Comparison of ENCODE assay signal across 11 mouse cellular contexts in the genomic region with DNA sequence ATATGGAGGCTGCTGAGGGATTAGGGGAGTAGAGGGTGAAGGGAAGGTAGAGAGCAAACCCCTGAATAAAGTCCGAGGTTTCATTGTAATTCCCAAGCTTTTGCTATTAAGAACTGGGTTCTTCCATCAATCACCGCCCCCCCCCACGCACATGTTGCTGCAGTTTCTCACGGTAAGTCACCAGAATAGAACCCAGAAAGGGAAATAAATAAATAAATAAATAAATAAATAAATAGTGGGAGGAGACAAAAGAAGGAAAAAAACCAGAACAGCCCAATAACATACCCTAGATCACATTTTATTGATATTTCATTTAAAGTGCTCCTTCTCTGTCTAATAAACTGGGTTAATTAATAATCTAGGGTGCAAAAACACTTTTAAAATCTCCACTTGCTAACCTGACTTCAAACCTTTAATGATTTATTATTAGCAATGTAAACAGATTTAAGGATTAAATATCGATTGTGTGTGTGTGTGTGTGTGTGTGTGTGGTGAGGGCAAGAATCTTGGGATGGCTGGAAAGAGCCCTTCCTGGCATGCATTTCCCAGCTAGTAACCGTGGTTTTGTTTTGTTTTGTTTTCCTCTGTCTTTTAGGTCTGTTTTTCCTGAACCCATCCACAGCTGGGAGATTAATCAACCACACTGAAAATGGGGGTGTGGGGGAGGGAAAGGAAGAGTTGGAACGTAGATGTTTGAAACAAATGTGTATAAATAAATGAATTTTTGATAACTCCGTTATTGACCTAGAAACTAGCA. TPM values are rescaled to one million over a fixed set of nuclear protein-coding genes. Genes with fewer than 3 reads are reported as not detected.
A peak's percentile ranks its signal among the peaks of the same experiment; 100 is the strongest.
DNase-seq lines count a peak whose midpoint lies in the region; ATAC-seq and TF ChIP-seq lines count a peak whose summit lies in the region.
"Had no signal": no experiment of that assay in that cellular context is flagged by ENCODE, and none has a peak within 500 bp of the region (broad histone marks: within the 10 kb centered on the region; RNA-seq: fewer than 3 reads in every experiment).

No protein-coding gene starts in this region.

- ATAC-seq in hindbrain, embryonic 15.5 days (ENCODE audit: low FRiP score, low read depth): no peak
- ATAC-seq in neural tube, embryonic 12.5 days (ENCODE audit: low FRiP score, low read depth): no peak
- ATAC-seq: forebrain, postnatal 0 days; inflammation-experienced regulatory T-cells, adult 6 months had no signal

- no peak overlapping the region for H3K9ac ChIP-seq in liver, adult 2 months (ENCODE audit: low read depth, low read length)
- peak overlapping the region; percentile 68 for H3K9ac ChIP-seq in hindbrain, embryonic 15.5 days
- H3K9ac ChIP-seq in neural tube, embryonic 12.5 days: peak overlapping the region; percentile 99
- H3K9ac ChIP-seq: forebrain, postnatal 0 days had no signal

- H3K4me1 ChIP-seq in liver, adult 2 months (ENCODE audit: control insufficient read depth, insufficient read depth, low read length): no peaks in the 10 kb centered on the region
- peaks cover 31% of the 10 kb centered on the region for H3K4me1 ChIP-seq in hindbrain, embryonic 15.5 days (replicated peaks)
- H3K4me1 ChIP-seq in neural tube, embryonic 12.5 days: peaks cover 57% of the 10 kb centered on the region

- no peaks in the 10 kb centered on the region for H3K79me2 ChIP-seq in liver, adult 2 months (ENCODE audit: control insufficient read depth, insufficient read depth, low read length)

- no peak for TF ChIP-seq POLR2A in liver, adult 2 months (IDR thresholded peaks at IDR 0.05; ENCODE audit: extremely low read depth, insufficient read depth, low read length)

- peak overlapping the region; percentile 57 for H3K27ac ChIP-seq in liver, adult 2 months (replicated peaks; ENCODE audit: insufficient read depth, low read depth, low read length)
- H3K27ac ChIP-seq in hindbrain, embryonic 15.5 days (replicated peaks): peak overlapping the region; percentile 95
- peak overlapping the region; percentile 98 for H3K27ac ChIP-seq in neural tube, embryonic 12.5 days

- TF ChIP-seq CTCF in liver, adult 2 months (IDR thresholded peaks at IDR 0.05; ENCODE audit: low read depth, low read length): no peak

- 11% methylated on average over 8 of the region's 8 CpGs for WGBS in liver, adult 2 months
- 4% methylated on average over 8 of the region's 8 CpGs for WGBS in hindbrain, embryonic 15.5 days
- WGBS in neural tube, embryonic 12.5 days: 2% methylated on average over 8 of the region's 8 CpGs

- H3K4me3 ChIP-seq in liver, adult 2 months (ENCODE audit: insufficient read depth, low read depth, low read length): 0 out of 2 replicates have a peak overlapping the region, but pooled peaks have one; percentile 18
- H3K4me3 ChIP-seq in hindbrain, embryonic 15.5 days: peak overlapping the region; percentile 87
- H3K4me3 ChIP-seq in neural tube, embryonic 12.5 days: peak overlapping the region; percentile 75

- no peaks in the 10 kb centered on the region for H3K36me3 ChIP-seq in liver, adult 2 months (ENCODE audit: control insufficient read depth, insufficient read depth, low read length)
- no peaks in the 10 kb centered on the region for H3K36me3 ChIP-seq in hindbrain, embryonic 15.5 days
- H3K36me3 ChIP-seq in neural tube, embryonic 12.5 days: peaks cover 3% of the 10 kb centered on the region; the same call in 1 of the 2 replicates

- no peaks in the 10 kb centered on the region for H3K9me3 ChIP-seq in hindbrain, embryonic 15.5 days
- no peaks in the 10 kb centered on the region for H3K9me3 ChIP-seq in neural tube, embryonic 12.5 days

- peaks cover 29% of the 10 kb centered on the region; the same call in 1 of the 2 replicates for H3K27me3 ChIP-seq in liver, adult 2 months (ENCODE audit: control insufficient read depth, insufficient read depth, low read length)
- H3K27me3 ChIP-seq in hindbrain, embryonic 15.5 days: peaks cover 15% of the 10 kb centered on the region
- no peaks in the 10 kb centered on the region for H3K27me3 ChIP-seq in neural tube, embryonic 12.5 days (replicated peaks)

- DNase-seq in adrenal gland, adult 2 months: peak; percentile 45
- no peak for DNase-seq in adrenal gland, adult 8-10 months
- DNase-seq in liver, adult 2 months (ENCODE audit: extremely low read depth, low read depth, low spot score): no peak
- no peak for DNase-seq in liver
- DNase-seq in testis, postnatal 14 days (ENCODE audit: low spot score): no peak
- no peak for DNase-seq in right cerebral cortex, postnatal 4 days
- DNase-seq: cerebellum, adult 11 months had no signal

- H3K4me2 ChIP-seq in hindbrain, embryonic 15.5 days: peak overlapping the region; percentile 97
- H3K4me2 ChIP-seq in neural tube, embryonic 12.5 days (replicated peaks): peak overlapping the region; percentile 99

RNA-seq across cellular contexts. Expression of a gene that starts 3.1 kb away (rescaled TPM):
- 1 to 10 TPM; 1.5 to 2.6 TPM for total RNA-seq in adrenal gland, adult 2 months (2021)
- 1.1 and 1.7 TPM in 2 replicates for polyA plus RNA-seq in adrenal gland, adult 2 months (2012; rRNA removed)
- 1 to 10 TPM in 3 of 4 experiments, under 1 TPM in 1; 0.80 to 3.4 (median 2.6) TPM for total RNA-seq in adrenal gland, adult 8-10 months (2022)
- total RNA-seq in liver, adult 2 months (2014; rRNA removed): 0.09 and 0.40 TPM in 2 replicates
- polyA plus RNA-seq in liver, adult 2 months (2012; rRNA removed): 0.27 and 0.34 TPM in 2 replicates
- 22.4 and 26.8 TPM in 2 replicates for polyA plus RNA-seq in hindbrain, embryonic 15.5 days (2015; fragmentation: Nextera tagmentation; extraction: Ambion mirVana)
- polyA plus RNA-seq in neural tube, embryonic 12.5 days (2016; fragmentation: Nextera tagmentation; extraction: Ambion mirVana): 25.6 and 34.2 TPM in 2 replicates
- total RNA-seq: forebrain, postnatal 0 days had no signal
- polyA plus RNA-seq: forebrain, postnatal 0 days; inflammation-experienced regulatory T-cells, adult 6 months had no signal

RNA-seq across cellular contexts. Expression of a gene that starts 3.4 kb away (rescaled TPM):
- total RNA-seq in adrenal gland, adult 2 months (2021): under 1 TPM; 0.52 to 0.86 TPM
- polyA plus RNA-seq in adrenal gland, adult 2 months (2012; rRNA removed): 0.47 and 0.68 TPM in 2 replicates
- 1 to 10 TPM in 1 of 4 experiments, under 1 TPM in 3; 0.23 to 1.1 (median 0.83) TPM for total RNA-seq in adrenal gland, adult 8-10 months (2022)
- 0.13 TPM in 1 of 2 replicates, not detected in the other for total RNA-seq in liver, adult 2 months (2014; rRNA removed)
- polyA plus RNA-seq in liver, adult 2 months (2012; rRNA removed): 0.10 and 0.18 TPM in 2 replicates
- polyA plus RNA-seq in hindbrain, embryonic 15.5 days (2015; fragmentation: Nextera tagmentation; extraction: Ambion mirVana): 1.3 and 1.8 TPM in 2 replicates
- 4.7 and 5.0 TPM in 2 replicates for polyA plus RNA-seq in neural tube, embryonic 12.5 days (2016; fragmentation: Nextera tagmentation; extraction: Ambion mirVana)
- polyA plus RNA-seq: forebrain, postnatal 0 days; inflammation-experienced regulatory T-cells, adult 6 months had no signal

RNA-seq across cellular contexts. Expression of a gene that starts 15.8 kb away (rescaled TPM):
- total RNA-seq in adrenal gland, adult 2 months (2021): under 1 TPM; 0.35 to 0.41 TPM
- 0.02 and 0.04 TPM in 2 replicates for polyA plus RNA-seq in adrenal gland, adult 2 months (2012; rRNA removed)
- total RNA-seq in adrenal gland, adult 8-10 months (2022): under 1 TPM; 0.17 to 0.77 (median 0.42) TPM
- total RNA-seq in liver, adult 2 months (2014; rRNA removed): 0.09 TPM in 1 of 2 replicates, not detected in the other
- polyA plus RNA-seq in liver, adult 2 months (2012; rRNA removed): 0.02 TPM in 2 replicates
- polyA plus RNA-seq in hindbrain, embryonic 15.5 days (2015; fragmentation: Nextera tagmentation; extraction: Ambion mirVana): 4.0 and 4.3 TPM in 2 replicates
- 6.4 and 7.0 TPM in 2 replicates for polyA plus RNA-seq in neural tube, embryonic 12.5 days (2016; fragmentation: Nextera tagmentation; extraction: Ambion mirVana)
- total RNA-seq: forebrain, postnatal 0 days had no signal
- polyA plus RNA-seq: forebrain, postnatal 0 days; inflammation-experienced regulatory T-cells, adult 6 months had no signal

RNA-seq across cellular contexts. Expression of a gene that starts 30.0 kb away (rescaled TPM):
- total RNA-seq in adrenal gland, adult 2 months (2021): 1 to 10 TPM; 2.2 to 6.3 TPM
- polyA plus RNA-seq in adrenal gland, adult 2 months (2012; rRNA removed): 0.99 and 4.0 TPM in 2 replicates
- total RNA-seq in adrenal gland, adult 8-10 months (2022): 1 to 10 TPM; 1.9 to 3.3 (median 2.7) TPM
- 0.28 TPM in 1 of 2 replicates, not detected in the other for total RNA-seq in liver, adult 2 months (2014; rRNA removed)
- 0.23 and 0.39 TPM in 2 replicates for polyA plus RNA-seq in liver, adult 2 months (2012; rRNA removed)
- 10.6 and 12.2 TPM in 2 replicates for polyA plus RNA-seq in hindbrain, embryonic 15.5 days (2015; fragmentation: Nextera tagmentation; extraction: Ambion mirVana)
- polyA plus RNA-seq in neural tube, embryonic 12.5 days (2016; fragmentation: Nextera tagmentation; extraction: Ambion mirVana): 7.1 and 9.7 TPM in 2 replicates
- total RNA-seq: forebrain, postnatal 0 days had no signal
- polyA plus RNA-seq: forebrain, postnatal 0 days; inflammation-experienced regulatory T-cells, adult 6 months had no signal

RNA-seq across cellular contexts. Expression of a gene that starts 42.9 kb away (rescaled TPM):
- 10 to 100 TPM; 13.6 to 22.8 TPM for total RNA-seq in adrenal gland, adult 2 months (2021)
- 12.9 and 16.3 TPM in 2 replicates for polyA plus RNA-seq in adrenal gland, adult 2 months (2012; rRNA removed)
- total RNA-seq in adrenal gland, adult 8-10 months (2022): 10 to 100 TPM; 10.8 to 15.6 (median 13.3) TPM
- 0.28 and 0.40 TPM in 2 replicates for total RNA-seq in liver, adult 2 months (2014; rRNA removed)
- 0.10 and 0.16 TPM in 2 replicates for polyA plus RNA-seq in liver, adult 2 months (2012; rRNA removed)
- 105 and 115 TPM in 2 replicates for polyA plus RNA-seq in hindbrain, embryonic 15.5 days (2015; fragmentation: Nextera tagmentation; extraction: Ambion mirVana)
- 72.6 and 76.1 TPM in 2 replicates for polyA plus RNA-seq in neural tube, embryonic 12.5 days (2016; fragmentation: Nextera tagmentation; extraction: Ambion mirVana)
- total RNA-seq: forebrain, postnatal 0 days had no signal
- polyA plus RNA-seq: forebrain, postnatal 0 days; inflammation-experienced regulatory T-cells, adult 6 months had no signal

Comparison
In these comparisons a context has a peak if more than half of its experiments do, and no peak if none do; other contexts are left out.
1. H3K4me3 ChIP-seq: peak in every context shown above with its lines; median percentile 87 in hindbrain, embryonic 15.5 days; 75 in neural tube, embryonic 12.5 days; 18 in liver, adult 2 months.